8 mouse cellular contexts compared by ENCODE assay signal in genomic region chr5:137608654-137609190, GRCm38 (mm10). TPM values are rescaled to one million over a fixed set of nuclear protein-coding genes. Genes with fewer than 3 reads are reported as not detected.
A peak's percentile ranks its signal among the peaks of the same experiment; 100 is the strongest.
DNase-seq lines count a peak whose midpoint lies in the region; ATAC-seq and TF ChIP-seq lines count a peak whose summit lies in the region.

No protein-coding gene starts in this region.

- peaks cover 15% of the 10 kb centered on the region for H3K27me3 ChIP-seq in heart, embryonic 12.5 days (replicated peaks)
- H3K27me3 ChIP-seq in ES-Bruce4 (ENCODE audit: control insufficient read depth, insufficient read depth, low read length, poor library complexity, severe bottlenecking), result no peaks in the 10 kb centered on the region
- no peaks in the 10 kb centered on the region; the same call in 1 of the 2 replicates for H3K27me3 ChIP-seq in forebrain, embryonic 16.5 days (replicated peaks; ENCODE audit: control insufficient read depth, insufficient read depth, low read length)
- H3K27me3 ChIP-seq in lung, embryonic 16.5 days (ENCODE audit: control insufficient read depth, insufficient read depth, low read depth, low read length), result no peaks in the 10 kb centered on the region

- no peak for ATAC-seq in heart, embryonic 12.5 days (ENCODE audit: insufficient number of reproducible peaks, low FRiP score)
- ATAC-seq in forebrain, embryonic 16.5 days, result no peak
- ATAC-seq in lung, embryonic 16.5 days (ENCODE audit: low read depth), result no peak

- no peak for TF ChIP-seq EP300 in ES-Bruce4 (IDR thresholded peaks at IDR 0.05; ENCODE audit: insufficient read depth, low read depth, low read length)

- peaks cover 43% of the 10 kb centered on the region for H3K36me3 ChIP-seq in heart, embryonic 12.5 days
- peaks cover 8% of the 10 kb centered on the region for H3K36me3 ChIP-seq in ES-Bruce4 (ENCODE audit: control insufficient read depth, insufficient read depth, low read length, poor library complexity, severe bottlenecking)
- no peaks in the 10 kb centered on the region for H3K36me3 ChIP-seq in forebrain, embryonic 16.5 days (ENCODE audit: control insufficient read depth, insufficient read depth)
- no peaks in the 10 kb centered on the region; the same call in 1 of the 2 replicates for H3K36me3 ChIP-seq in lung, embryonic 16.5 days (ENCODE audit: control insufficient read depth, insufficient read depth, low read length)

- H3K9ac ChIP-seq in heart, embryonic 12.5 days, result peak overlapping the region; percentile 64
- peak overlapping the region; percentile 62 for H3K9ac ChIP-seq in ES-Bruce4 (ENCODE audit: low read depth, poor library complexity, severe bottlenecking)
- H3K9ac ChIP-seq in forebrain, embryonic 16.5 days (replicated peaks; ENCODE audit: low read depth, low read length), result 0 out of 2 replicates have a peak overlapping the region, but pooled peaks have one; percentile 3
- H3K9ac ChIP-seq in lung, embryonic 16.5 days (ENCODE audit: low read length), result peak overlapping the region; percentile 53

- H3K4me2 ChIP-seq in heart, embryonic 12.5 days, result peak overlapping the region; percentile 62
- peak overlapping the region; percentile 28 for H3K4me2 ChIP-seq in forebrain, embryonic 16.5 days (ENCODE audit: low read length)
- peak overlapping the region; percentile 41 for H3K4me2 ChIP-seq in lung, embryonic 16.5 days (ENCODE audit: low read depth, low read length)

- peaks cover 57% of the 10 kb centered on the region for H3K4me1 ChIP-seq in heart, embryonic 12.5 days (replicated peaks)
- peaks cover 10% of the 10 kb centered on the region for H3K4me1 ChIP-seq in ES-Bruce4 (ENCODE audit: control insufficient read depth, insufficient read depth, low read length)
- H3K4me1 ChIP-seq in forebrain, embryonic 16.5 days (replicated peaks; ENCODE audit: control insufficient read depth, insufficient read depth, low read length), result 0 out of 2 replicates have a peak, but pooled peaks cover 2% of the 10 kb centered on the region
- H3K4me1 ChIP-seq in lung, embryonic 16.5 days (replicated peaks; ENCODE audit: control insufficient read depth, insufficient read depth, low read length), result peaks cover 36% of the 10 kb centered on the region

- no peak for TF ChIP-seq POLR2A in ES-Bruce4 (IDR thresholded peaks at IDR 0.05; ENCODE audit: insufficient read depth, low read length)

- peak overlapping the region; percentile 31 for H3K4me3 ChIP-seq in heart, embryonic 12.5 days
- peak overlapping the region; percentile 48 for H3K4me3 ChIP-seq in ES-Bruce4 (ENCODE audit: low read depth, low read length)
- H3K4me3 ChIP-seq in forebrain, embryonic 16.5 days (replicated peaks; ENCODE audit: low read length), result no peak overlapping the region
- peak overlapping the region; percentile 26 for H3K4me3 ChIP-seq in lung, embryonic 16.5 days (ENCODE audit: low read length)

- H3K9me3 ChIP-seq in heart, embryonic 12.5 days (replicated peaks), result no peaks in the 10 kb centered on the region
- H3K9me3 ChIP-seq in ES-Bruce4 (replicated peaks; ENCODE audit: control insufficient read depth, insufficient read depth, low read length, poor library complexity, severe bottlenecking), result no peaks in the 10 kb centered on the region
- no peaks in the 10 kb centered on the region for H3K9me3 ChIP-seq in forebrain, embryonic 16.5 days (ENCODE audit: control insufficient read depth, low read length)
- H3K9me3 ChIP-seq in lung, embryonic 16.5 days (ENCODE audit: control insufficient read depth, low read length), result no peaks in the 10 kb centered on the region

- DNase-seq in heart, adult 9 months (ENCODE audit: low spot score in 2 of 2), result no peak
- no peak for DNase-seq in right cerebral cortex, adult 2 months (ENCODE audit: low spot score in 2 of 2)
- DNase-seq in embryo, embryonic 9.5 days (ENCODE audit: extremely low spot score), result no peak
- no peak for DNase-seq in spleen, postnatal 4 days (ENCODE audit: low spot score in 2 of 2)

- no peak overlapping the region for H3K27ac ChIP-seq in heart, embryonic 12.5 days (ENCODE audit: poor library complexity, severe bottlenecking)
- peak overlapping the region; percentile 62 for H3K27ac ChIP-seq in ES-Bruce4 (ENCODE audit: insufficient read depth, low read length)
- H3K27ac ChIP-seq in forebrain, embryonic 16.5 days (ENCODE audit: low read length), result no peak overlapping the region
- H3K27ac ChIP-seq in lung, embryonic 16.5 days (ENCODE audit: low read length), result no peak overlapping the region

- TF ChIP-seq CTCF in ES-Bruce4 (IDR thresholded peaks at IDR 0.05; ENCODE audit: low read depth, low read length), result no peak

- 26% methylated on average over 23 of the region's 23 CpGs for WGBS in heart, embryonic 12.5 days
- WGBS in forebrain, embryonic 16.5 days, result 22% methylated on average over 23 of the region's 23 CpGs
- WGBS in lung, embryonic 16.5 days, result 19% methylated on average over 23 of the region's 23 CpGs

RNA-seq across cellular contexts. Expression of gene Pcolce, which starts 4.9 kb away (rescaled TPM):
- polyA plus RNA-seq in heart, embryonic 12.5 days (2016; fragmentation: Nextera tagmentation; extraction: Ambion mirVana), result 109 and 118 TPM in 2 replicates
- 49.2 and 60.6 TPM in 2 replicates for polyA plus RNA-seq in ES-Bruce4 (2011; ENCODE audit: insufficient read depth, insufficient read length, low read depth, missing spikeins)
- 10.6 and 18.3 TPM in 2 replicates for polyA plus RNA-seq in forebrain, embryonic 16.5 days (2015; fragmentation: Nextera tagmentation; extraction: Ambion mirVana)
- polyA plus RNA-seq in lung, embryonic 16.5 days (2015; fragmentation: Nextera tagmentation; extraction: Ambion mirVana), result 119 and 123 TPM in 2 replicates

RNA-seq across cellular contexts. Expression of gene Mospd3, which starts 7.9 kb away (rescaled TPM):
- polyA plus RNA-seq in heart, embryonic 12.5 days (2016; fragmentation: Nextera tagmentation; extraction: Ambion mirVana), result 18.7 and 18.8 TPM in 2 replicates
- polyA plus RNA-seq in ES-Bruce4 (2011; ENCODE audit: insufficient read depth, insufficient read length, low read depth, missing spikeins), result 20.3 and 22.4 TPM in 2 replicates
- polyA plus RNA-seq in forebrain, embryonic 16.5 days (2015; fragmentation: Nextera tagmentation; extraction: Ambion mirVana), result 43.5 and 43.7 TPM in 2 replicates
- polyA plus RNA-seq in lung, embryonic 16.5 days (2015; fragmentation: Nextera tagmentation; extraction: Ambion mirVana), result 30.4 and 30.7 TPM in 2 replicates

RNA-seq across cellular contexts. Expression of gene Fbxo24, which starts 20.1 kb away (rescaled TPM):
- 0.15 TPM in 1 of 2 replicates, not detected in the other for polyA plus RNA-seq in heart, embryonic 12.5 days (2016; fragmentation: Nextera tagmentation; extraction: Ambion mirVana)
- 0.48 and 0.94 TPM in 2 replicates for polyA plus RNA-seq in ES-Bruce4 (2011; ENCODE audit: insufficient read depth, insufficient read length, low read depth, missing spikeins)
- polyA plus RNA-seq in forebrain, embryonic 16.5 days (2015; fragmentation: Nextera tagmentation; extraction: Ambion mirVana), result 0.23 and 0.25 TPM in 2 replicates
- polyA plus RNA-seq in lung, embryonic 16.5 days (2015; fragmentation: Nextera tagmentation; extraction: Ambion mirVana), result 0.13 and 0.15 TPM in 2 replicates

RNA-seq across cellular contexts. Expression of gene Lrch4, which starts 20.2 kb away (rescaled TPM):
- 24.3 and 27.3 TPM in 2 replicates for polyA plus RNA-seq in heart, embryonic 12.5 days (2016; fragmentation: Nextera tagmentation; extraction: Ambion mirVana)
- 25.1 and 28.6 TPM in 2 replicates for polyA plus RNA-seq in ES-Bruce4 (2011; ENCODE audit: insufficient read depth, insufficient read length, low read depth, missing spikeins)
- polyA plus RNA-seq in forebrain, embryonic 16.5 days (2015; fragmentation: Nextera tagmentation; extraction: Ambion mirVana), result 19.1 and 19.3 TPM in 2 replicates
- polyA plus RNA-seq in lung, embryonic 16.5 days (2015; fragmentation: Nextera tagmentation; extraction: Ambion mirVana), result 34.2 and 42.6 TPM in 2 replicates

RNA-seq across cellular contexts. Expression of gene Gm20605, which starts 20.3 kb away (rescaled TPM):
- polyA plus RNA-seq in heart, embryonic 12.5 days (2016; fragmentation: Nextera tagmentation; extraction: Ambion mirVana), result 6.9 and 7.1 TPM in 2 replicates
- 5.4 and 9.0 TPM in 2 replicates for polyA plus RNA-seq in ES-Bruce4 (2011; ENCODE audit: insufficient read depth, insufficient read length, low read depth, missing spikeins)
- 5.1 and 8.7 TPM in 2 replicates for polyA plus RNA-seq in forebrain, embryonic 16.5 days (2015; fragmentation: Nextera tagmentation; extraction: Ambion mirVana)
- polyA plus RNA-seq in lung, embryonic 16.5 days (2015; fragmentation: Nextera tagmentation; extraction: Ambion mirVana), result 14.8 and 18.1 TPM in 2 replicates

Comparison
In these comparisons a context has a peak if more than half of its experiments do, and no peak if none do; other contexts are left out.
1. H3K9ac ChIP-seq: peak in every context shown above with its lines; median percentile 64 in heart, embryonic 12.5 days; 62 in ES-Bruce4; 53 in lung, embryonic 16.5 days; 3 in forebrain, embryonic 16.5 days.